Mouse (Mus musculus): ENCODE measurements around the gene Zbtb33.

Gene Zbtb33

DNA sequence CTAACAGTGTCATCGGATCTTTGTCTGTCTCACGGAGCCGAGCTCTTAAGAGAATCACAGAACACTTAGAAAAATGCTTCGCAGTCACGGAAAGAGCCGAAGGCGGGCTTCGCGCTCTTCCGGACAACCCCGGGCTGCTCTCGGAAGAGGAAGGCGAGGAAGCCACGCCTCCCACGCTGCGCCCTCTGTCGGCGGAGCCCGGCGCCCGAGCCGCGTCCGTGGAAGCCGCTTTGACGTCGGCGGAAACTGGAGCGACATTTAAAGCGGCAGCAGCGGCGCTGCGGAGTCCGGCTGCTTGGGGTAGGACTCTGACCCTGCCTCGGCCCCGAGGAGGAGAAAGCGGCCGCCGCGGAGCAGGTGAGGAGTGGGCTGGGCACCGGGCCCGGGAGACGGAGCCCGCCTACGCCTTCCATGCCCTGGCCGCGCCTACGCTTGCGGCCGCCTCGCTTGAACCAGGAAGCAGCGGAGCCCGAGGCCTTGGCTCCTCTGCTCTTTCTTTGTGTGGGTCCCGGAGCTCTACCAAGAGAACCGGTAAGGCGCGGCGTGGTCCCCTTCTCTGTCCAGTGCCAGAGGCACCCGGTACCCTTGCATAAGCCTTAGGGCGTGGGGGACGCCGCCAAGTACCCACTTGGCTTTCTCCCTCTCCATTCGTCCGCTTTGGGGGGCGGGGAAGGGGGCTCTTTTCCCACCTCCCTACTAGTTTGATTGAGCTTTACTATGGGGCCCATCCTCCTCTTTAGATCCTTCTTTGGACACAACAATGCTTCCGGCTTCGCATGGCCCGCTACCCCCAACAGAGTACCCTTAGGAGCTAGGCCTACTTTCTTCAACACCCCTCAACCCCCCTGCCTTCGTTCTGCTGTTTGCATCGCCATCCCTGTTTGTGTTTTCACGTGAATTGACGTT, at the start of gene Zbtb33:
Gene Zbtb33, plus strand, starts transcription at position 242 of the 906 bp plus-strand sequence.
- DNase-seq = peak; percentile 87 to 89

DNA sequence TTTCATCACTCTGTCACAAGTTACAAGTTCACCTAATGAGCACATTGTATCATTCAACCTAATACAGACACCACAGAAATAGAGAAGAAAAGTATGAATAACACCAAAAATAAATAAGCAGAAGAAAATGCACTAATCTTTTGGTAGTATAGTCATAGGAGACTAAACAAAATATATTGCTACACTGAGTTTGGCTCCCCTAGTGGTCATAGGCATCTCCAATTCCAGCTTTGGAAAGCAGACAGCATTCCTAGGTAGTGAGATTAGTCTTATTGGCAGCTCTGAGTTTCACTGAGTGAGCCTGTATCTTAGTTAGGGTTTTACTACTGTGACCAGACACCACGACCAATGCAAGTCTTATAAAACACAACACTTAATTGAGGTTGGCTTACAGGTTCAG, 30.5 kb upstream of the Zbtb33 start:
- DNase-seq = no peak

- DNase-seq = no peak
Measured at GRCm38 (mm10) chrX:38165315-38165714, 24.3 kb upstream of the Zbtb33 start.

DNA sequence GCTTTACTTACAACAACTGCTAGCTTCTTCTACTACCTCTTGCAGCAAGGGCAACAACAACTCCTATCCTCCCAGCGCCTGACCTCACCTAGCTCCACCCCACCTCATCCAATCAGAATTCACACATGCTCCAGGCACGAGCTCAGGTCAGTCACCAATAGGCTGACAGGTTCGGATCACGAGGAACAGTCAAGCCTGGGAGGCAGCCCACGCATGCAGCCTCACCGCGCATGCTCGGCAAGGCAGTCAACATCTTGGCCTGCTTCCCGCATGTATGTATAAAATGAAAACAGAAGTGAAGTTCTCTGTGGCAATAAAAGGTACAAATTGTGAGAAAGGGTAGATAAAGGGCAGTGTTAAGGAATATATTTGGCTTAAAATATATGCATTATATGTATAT, 23.5 kb upstream of the Zbtb33 start:
- DNase-seq = no peak

DNA sequence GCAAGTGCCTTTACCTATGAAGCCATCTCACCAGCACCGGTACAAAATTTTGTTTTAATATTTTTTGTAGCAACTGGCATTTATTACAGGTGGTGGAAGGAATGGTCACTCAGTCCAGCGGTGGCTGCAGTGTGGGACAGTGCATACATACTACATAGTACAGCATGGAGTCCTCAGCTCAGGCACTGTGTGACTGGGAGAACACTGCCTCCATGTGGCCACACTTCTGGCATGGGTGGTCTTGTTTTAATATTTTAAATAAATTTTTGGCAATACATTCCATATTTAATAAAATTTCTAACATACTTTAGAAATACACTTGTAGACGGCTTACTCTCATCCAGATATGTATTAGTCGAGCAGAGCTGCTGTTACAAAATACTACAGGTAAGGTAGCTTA, 23.0 kb upstream of the Zbtb33 start:
- no peak for DNase-seq

DNA sequence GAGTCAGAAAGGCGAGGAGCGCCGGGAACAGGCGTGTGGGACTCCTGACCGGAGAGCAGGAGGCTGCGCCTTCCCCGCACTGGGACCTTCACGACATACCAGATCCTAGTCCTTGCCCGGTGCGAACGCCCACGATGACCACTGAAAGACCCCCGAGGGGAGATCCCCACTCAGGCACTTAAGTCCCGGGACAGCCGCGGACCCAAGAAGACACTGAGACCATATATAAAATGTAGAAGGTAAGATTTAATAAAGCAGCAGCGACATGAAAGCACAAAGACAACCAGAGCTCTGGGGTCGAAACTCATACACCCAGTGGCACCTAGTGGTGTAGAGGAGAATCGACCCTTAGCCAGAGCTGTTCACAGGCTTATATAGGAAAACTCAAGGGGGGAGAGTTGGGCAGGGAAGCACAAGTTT, 9.7 kb upstream of the Zbtb33 start:
- DNase-seq = peak; percentile 25 to 28

- peak; percentile 14 to 15 for DNase-seq
Measured at GRCm38 (mm10) chrX:38180656-38181607, 8.7 kb upstream of the Zbtb33 start.

GRCm38 (mm10) chrX:38181608-38182258, 7.9 kb upstream of the Zbtb33 start:
- DNase-seq = peak; percentile 64 to 65

- no peak for DNase-seq
Measured at GRCm38 (mm10) chrX:38185520-38185919, 4.1 kb upstream of the Zbtb33 start.

DNA sequence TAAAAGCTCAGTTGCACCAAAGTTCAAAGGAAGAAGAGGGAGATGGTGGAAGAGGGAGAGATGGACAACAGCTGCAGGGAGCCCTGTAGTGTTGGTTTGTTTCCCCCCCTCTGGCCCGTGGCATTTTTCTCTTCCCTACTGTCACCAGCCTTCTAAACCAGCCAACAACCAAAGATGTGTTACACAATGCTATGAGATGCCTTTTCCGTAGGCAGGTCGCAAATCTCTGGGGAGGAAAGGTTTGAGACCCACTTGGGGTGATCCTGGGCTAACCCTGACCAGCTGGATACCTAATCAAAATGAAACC, 818 bp downstream of the Zbtb33 start:
- DNase-seq = no peak

- no peak for DNase-seq
Measured at GRCm38 (mm10) chrX:38201816-38202215, 12.2 kb downstream of the Zbtb33 start.

- DNase-seq = no peak
Measured at GRCm38 (mm10) chrX:38207392-38207791, 17.8 kb downstream of the Zbtb33 start.

GRCm38 (mm10) chrX:38216986-38217675, 27.5 kb downstream of the Zbtb33 start:
- no peak for DNase-seq

GRCm38 (mm10) chrX:38217676-38217991, 28.0 kb downstream of the Zbtb33 start:
- DNase-seq = no peak

DNA sequence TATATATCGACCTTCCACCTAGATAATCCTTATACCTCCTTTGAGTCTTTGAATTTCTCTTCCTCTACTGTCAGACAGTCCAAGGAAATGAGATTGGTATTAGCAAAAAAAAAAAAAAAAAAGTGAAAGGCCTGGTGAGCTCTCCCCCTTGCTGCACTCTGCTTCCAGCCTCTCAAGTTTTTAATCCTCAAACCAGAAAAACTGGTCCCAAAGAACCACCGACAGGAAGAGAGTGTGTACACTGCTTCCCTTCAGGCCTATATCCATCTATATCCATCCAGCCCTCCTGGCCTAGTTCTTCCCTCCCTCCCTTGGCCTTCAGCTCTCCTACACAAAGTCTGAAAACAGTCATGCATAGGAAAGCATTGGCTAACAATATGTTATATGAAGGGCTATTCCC, 33.2 kb downstream of the Zbtb33 start:
- no peak for DNase-seq

DNA sequence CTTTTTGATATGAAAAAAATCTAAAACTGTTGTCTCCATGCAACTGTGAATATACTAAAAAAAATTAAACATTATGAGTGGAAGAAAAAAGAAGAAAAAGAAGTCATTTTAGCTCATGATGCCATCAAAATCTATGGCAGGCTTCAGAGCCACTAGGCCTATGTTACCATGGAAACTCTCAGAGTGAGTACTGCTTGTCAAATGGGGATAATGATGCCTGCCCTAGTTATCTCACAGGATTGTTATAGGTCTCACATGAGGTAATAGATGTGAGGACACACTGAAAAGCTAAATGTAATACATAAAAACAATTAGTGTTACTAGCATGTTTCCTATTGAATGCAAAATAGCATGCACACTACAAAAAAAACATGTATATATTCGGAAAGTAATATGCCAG, 40.3 kb downstream of the Zbtb33 start:
- DNase-seq = no peak

DNA sequence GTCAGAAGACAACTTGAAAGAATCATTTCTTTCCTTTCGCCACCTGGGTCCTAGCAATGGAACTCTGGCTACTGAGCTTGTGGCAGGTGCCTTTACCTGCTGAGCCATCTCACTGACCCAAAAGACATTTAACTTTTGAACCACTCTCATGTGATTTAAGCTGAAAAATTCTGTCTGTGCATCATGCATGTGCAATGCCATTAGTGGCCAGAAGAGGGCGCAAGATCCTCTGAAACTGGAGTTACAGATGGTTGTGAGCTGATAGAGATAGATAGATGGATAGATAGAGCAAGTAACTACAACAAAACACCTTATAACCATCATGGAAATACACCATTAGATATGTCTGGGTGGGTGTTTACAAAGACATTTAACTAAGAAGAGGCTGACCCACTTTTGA, 48.1 kb downstream of the Zbtb33 start:
- DNase-seq = peak in 1 of 2 experiments; percentile 19

Data from thymus, postnatal 36 days (tissue).